21 mouse cellular contexts compared by ENCODE assay signal in genomic region chr4:105692380-105692779, GRCm38 (mm10).
DNase-seq lines count a peak whose midpoint lies in the region; ATAC-seq and TF ChIP-seq lines count a peak whose summit lies in the region.
"Had no signal": no experiment of that assay in that cellular context is flagged by ENCODE, and none has a peak within 500 bp of the region (broad histone marks: within the 10 kb centered on the region; RNA-seq: fewer than 3 reads in every experiment).

No protein-coding gene starts in this region.

- no peak overlapping the region for H3K4me2 ChIP-seq in lung, postnatal 0 days (replicated peaks; ENCODE audit: low read depth, low read length)
- H3K4me2 ChIP-seq: forebrain, embryonic 15.5 days; limb, embryonic 12.5 days had no signal

- no peaks in the 10 kb centered on the region for H3K9me3 ChIP-seq in lung, postnatal 0 days (ENCODE audit: low read length)
- H3K9me3 ChIP-seq: forebrain, embryonic 15.5 days; limb, embryonic 12.5 days had no signal

- ATAC-seq in lung, postnatal 0 days: no peak
- no peak for ATAC-seq in frontal cortex, adult (ENCODE audit: low TSS enrichment)
- ATAC-seq in megakaryocyte-erythroid progenitor cell, adult 5-6 weeks (replicated peaks; ENCODE audit: low FRiP score, low TSS enrichment, poor library complexity, severe bottlenecking): no peak
- ATAC-seq: forebrain, embryonic 15.5 days; hindbrain, postnatal 0 days had no signal

- DNase-seq in gastrocnemius, postnatal 25 days: peak; percentile 9
- DNase-seq in gastrocnemius, postnatal 10 days: no peak
- DNase-seq in lung, postnatal 0 days (ENCODE audit: low spot score): peak; percentile 50
- no peak for DNase-seq in lung, postnatal 14 days
- DNase-seq in NIH3T3 (ENCODE audit: low read depth): peak; percentile 61
- peak; percentile 34 for DNase-seq in lung, postnatal 36 days
- DNase-seq: adrenal gland, postnatal 10 days; B cell, adult 2 months; cerebellum, adult 11 months; kidney, adult 11 months; kidney, postnatal 14 days; midbrain, embryonic 14.5 days; right cerebral cortex, postnatal 4 days; thymus, postnatal 36 days had no signal

- H3K36me3 ChIP-seq in lung, postnatal 0 days (ENCODE audit: insufficient read depth, low read length): no peaks in the 10 kb centered on the region
- H3K36me3 ChIP-seq: forebrain, embryonic 15.5 days; limb, embryonic 12.5 days had no signal

- no peaks in the 10 kb centered on the region for H3K4me1 ChIP-seq in lung, postnatal 0 days (ENCODE audit: insufficient read depth, low read depth, low read length)
- H3K4me1 ChIP-seq: forebrain, embryonic 15.5 days had no signal

- no peak for TF ChIP-seq EP300 in lung, postnatal 0 days (IDR thresholded peaks at IDR 0.05)

- H3K27me3 ChIP-seq in lung, postnatal 0 days (replicated peaks; ENCODE audit: insufficient read depth, low read length): no peaks in the 10 kb centered on the region
- H3K27me3 ChIP-seq: forebrain, embryonic 15.5 days; limb, embryonic 12.5 days had no signal

- no peak overlapping the region for H3K27ac ChIP-seq in lung, postnatal 0 days (ENCODE audit: low read length)
- H3K27ac ChIP-seq: forebrain, embryonic 15.5 days; hindbrain, postnatal 0 days; limb, embryonic 12.5 days; liver, embryonic 14.5 days had no signal

- no peak overlapping the region for H3K9ac ChIP-seq in lung, postnatal 0 days (replicated peaks; ENCODE audit: low read depth)
- H3K9ac ChIP-seq: forebrain, embryonic 15.5 days; limb, embryonic 12.5 days; liver, embryonic 14.5 days had no signal

- no peak for TF ChIP-seq CTCF in lung, postnatal 0 days (IDR thresholded peaks at IDR 0.05)

- no peak overlapping the region for H3K4me3 ChIP-seq in lung, postnatal 0 days (ENCODE audit: low read depth, low read length)
- H3K4me3 ChIP-seq: erythroblast, embryonic 14.5 days; forebrain, embryonic 15.5 days; limb, embryonic 12.5 days had no signal

- WGBS in lung, postnatal 0 days: 82% methylated on average over 4 of the region's 4 CpGs

Comparison
In these comparisons a context has a peak if more than half of its experiments do, and no peak if none do; other contexts are left out.
1. DNase-seq: peak in gastrocnemius, postnatal 25 days (single experiment), lung, postnatal 0 days (single experiment), NIH3T3 (single experiment) and lung, postnatal 36 days (single experiment); none in gastrocnemius, postnatal 10 days (single experiment) and lung, postnatal 14 days (single experiment).